Mouse (Mus musculus) liver, embryonic 14.5 days (tissue): ENCODE results near the gene Zfp740.

Experiments used
- CTCF ChIP-seq: IDR thresholded peaks from 2 replicates; pipeline ENCODE4 v1.5.1; 2016; ENCODE audit warnings: antibody characterized with exemption, low read depth, control low read depth
- EP300 ChIP-seq: IDR thresholded peaks from 2 replicates; pipeline ENCODE4 v1.6.1; 2016; ENCODE audit warnings: antibody characterized with exemption, low read depth

GRCm38 (mm10) chr15:102222386-102222785, 19.3 kb downstream of the Zfp740 start:
- TF ChIP-seq EP300 (no peak), CTCF (no peak)
